Mouse (Mus musculus) lung, postnatal 4 days (tissue): Measurements from ENCODE around the gene Trim13.
"Not testable (repeated sequence)": the region's sequence is repeated elsewhere in the genome, so short reads cannot be mapped to it uniquely, and the experiment has no call there.

Experiments used
- DNase-seq, 2 experiments: peaks; one replicate each; pipeline ENCODE4 v3.0.0; 2021

The Trim13 gene

DNA sequence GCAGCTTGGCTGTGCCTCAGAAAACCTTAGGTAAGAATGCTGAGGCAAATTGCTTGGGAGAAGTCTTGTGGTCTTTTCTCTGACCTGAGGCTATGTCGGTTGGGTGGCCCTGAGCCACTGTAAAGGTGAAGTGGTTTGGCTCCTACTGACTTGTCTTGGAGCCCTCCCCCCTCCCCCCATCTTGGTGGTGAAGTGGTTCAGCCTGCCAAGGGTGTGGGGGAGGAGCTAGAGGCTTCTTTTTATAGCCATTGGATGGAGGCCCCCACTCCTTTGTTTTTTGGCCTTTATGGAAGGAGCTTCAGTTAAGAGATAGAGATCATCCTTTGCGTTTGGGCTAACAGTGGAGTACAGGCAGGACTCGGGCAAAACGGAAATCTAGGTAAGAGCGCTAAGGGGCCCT lies at the start of gene Trim13:
Trim13 (plus strand) TSS at position 280 of the 400 bp plus-strand sequence.
- DNase-seq: no peak

DNA sequence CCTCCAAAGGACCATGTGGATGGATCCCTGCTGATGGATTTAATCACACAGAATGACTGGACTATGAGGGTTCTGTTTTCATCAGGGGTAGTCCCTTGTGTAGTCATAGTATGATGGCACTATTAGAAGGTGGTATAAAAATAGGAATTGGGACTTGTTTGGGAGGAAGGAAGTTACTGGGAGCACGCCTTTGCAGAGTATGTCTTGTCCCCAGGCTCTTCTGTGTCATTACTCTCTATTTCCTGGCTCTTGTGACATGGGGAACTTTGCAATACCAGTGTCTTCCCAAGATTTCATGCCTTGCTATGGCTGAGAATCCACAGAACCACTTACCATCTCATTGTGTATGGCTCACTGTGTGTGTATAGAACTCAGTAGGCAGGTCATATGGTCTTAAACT lies 49.4 kb upstream of the Trim13 start:
- no peak for DNase-seq

DNA sequence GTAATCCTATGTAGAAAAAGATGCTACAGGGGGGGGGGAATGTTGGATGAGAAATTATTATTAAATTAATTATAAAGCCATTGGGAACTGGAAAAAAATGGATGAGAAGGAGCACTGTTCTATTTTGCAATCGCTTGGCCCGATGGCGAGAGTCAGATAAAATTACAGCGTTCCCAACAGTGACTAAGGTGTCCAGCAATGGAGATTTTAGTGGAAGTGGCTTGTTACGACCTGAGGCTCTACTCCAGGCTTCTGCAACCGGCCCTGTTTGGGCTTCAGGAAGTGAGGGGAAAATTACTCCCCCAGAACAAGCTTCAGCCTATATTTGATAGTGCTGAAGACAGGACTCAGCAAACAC lies 42.1 kb upstream of the Trim13 start:
- DNase-seq: no peak

DNA sequence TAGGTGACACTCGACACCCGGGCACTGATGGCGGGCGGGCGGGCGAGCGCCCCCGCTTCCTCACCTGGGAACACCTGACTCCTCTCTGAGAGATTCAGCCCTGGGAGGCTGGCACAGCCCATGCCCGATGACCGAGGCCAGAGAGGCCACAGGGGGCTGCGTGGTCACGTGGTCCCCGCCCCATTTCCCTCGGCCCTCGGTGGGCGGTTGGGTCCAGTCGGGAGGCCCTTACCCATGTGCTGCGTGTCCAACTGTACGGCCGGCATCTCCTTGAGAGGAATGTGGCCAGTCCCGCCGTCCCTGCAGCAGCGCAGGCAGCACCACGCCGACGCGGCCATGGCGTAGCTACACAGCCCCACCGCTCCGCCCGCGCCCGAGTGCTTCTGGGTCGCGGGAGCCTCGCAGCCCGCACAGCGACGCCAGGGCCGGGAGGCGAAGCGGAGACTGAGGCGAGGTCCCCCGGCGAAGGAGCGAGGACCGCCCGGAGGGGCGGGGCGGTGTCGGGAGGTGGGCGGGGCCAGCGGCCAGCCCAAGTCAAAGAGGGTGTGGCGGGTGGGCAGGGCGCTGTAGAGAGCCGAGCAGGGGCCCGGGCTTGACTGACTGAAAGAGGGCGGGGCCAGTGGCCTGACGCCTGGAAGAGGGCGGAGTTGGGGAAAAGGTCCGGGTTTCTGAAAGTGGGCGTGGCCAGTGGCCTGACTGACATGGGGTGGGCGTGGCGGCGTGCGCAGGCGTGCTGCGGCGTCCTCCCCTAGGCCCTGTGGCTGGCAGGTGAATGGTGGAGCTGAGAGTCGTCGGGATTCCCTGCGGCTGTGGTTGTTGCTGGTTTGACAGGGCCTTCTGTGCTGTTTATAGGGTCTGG lies 41.5 kb upstream of the Trim13 start, which contains the start of gene Spryd7:
Spryd7 (minus strand) TSS at position 598 of the 859 bp plus-strand sequence.
- peak; percentile 98 to 99 for DNase-seq

DNA sequence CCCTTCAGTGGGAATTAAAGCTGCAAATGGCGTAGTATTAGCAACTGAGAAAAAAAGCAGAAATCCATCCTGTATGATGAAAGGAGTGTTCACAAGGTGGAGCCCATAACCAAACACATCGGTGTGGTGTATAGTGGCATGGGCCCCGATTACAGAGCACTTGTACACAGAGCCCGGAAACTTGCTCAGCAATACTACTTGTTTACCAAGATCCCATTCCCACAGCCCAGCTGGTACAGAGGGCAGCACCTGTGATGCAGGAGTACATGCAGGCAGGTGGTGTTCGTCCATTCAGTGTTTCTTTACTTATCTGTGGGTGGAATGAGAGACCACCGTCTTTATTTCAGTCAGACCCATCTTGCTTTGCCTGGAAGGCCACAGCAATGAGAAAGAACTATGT lies 39.1 kb upstream of the Trim13 start:
- no peak for DNase-seq

DNA sequence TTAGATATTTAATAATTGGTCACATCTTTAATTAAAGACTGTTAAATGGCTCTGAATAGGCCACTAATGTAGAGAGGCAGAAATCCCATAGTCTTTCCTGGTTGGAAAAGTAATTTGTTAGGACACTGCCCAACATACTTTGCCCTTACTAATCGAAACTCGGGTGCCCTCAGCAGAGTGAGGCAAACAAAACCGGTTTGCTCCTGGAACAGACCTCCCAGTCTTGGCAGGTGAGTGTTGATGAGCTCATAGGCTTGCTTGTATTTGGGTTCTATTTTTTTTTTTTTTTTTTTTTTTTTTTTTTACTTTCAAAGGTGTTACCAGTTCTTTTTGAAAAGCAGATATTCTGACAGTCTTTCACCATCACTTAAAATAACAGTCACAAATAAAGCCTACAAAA lies 38.2 kb upstream of the Trim13 start:
- peak in 1 of 2 experiments; percentile 27 for DNase-seq

DNA sequence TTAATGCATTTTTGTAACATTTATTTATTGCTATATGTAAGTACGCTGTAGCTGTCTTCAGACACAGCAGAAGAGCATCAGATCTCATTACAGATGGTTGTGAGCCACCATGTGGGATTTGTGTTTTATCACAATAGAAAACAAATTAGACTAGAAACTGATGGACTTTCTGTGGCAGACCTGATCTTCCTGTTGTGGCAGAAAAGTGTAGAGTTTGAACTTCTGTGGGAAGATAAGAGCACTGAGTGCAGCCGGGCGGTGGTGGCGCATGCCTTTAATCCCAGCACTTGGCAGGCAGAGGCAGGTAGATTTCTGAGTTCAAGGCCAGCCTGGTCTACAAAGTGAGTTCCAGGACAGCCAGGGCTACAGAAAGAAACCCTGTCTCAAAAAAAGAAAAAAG lies 31.8 kb upstream of the Trim13 start:
- DNase-seq: not testable (repeated sequence)

DNA sequence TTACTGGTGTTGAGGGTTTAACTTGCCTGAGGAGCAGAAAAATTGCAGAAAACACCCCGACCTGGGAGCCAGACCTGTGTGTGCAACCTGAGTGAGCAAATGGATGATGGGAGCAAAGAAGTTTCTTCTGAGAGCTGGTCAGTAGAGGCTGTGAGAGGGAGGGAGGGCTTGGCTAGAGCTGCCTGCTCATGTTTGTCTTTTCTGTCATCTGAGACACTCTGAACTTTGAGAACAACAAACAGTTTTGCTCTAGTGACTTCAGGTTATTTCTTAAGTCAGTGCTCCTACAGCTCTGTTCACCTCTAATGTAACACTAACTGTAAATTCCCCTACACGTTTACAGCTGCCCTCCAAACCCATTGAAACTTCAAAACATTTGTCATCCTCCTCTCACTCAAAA lies 28.7 kb upstream of the Trim13 start:
- no peak for DNase-seq

DNA sequence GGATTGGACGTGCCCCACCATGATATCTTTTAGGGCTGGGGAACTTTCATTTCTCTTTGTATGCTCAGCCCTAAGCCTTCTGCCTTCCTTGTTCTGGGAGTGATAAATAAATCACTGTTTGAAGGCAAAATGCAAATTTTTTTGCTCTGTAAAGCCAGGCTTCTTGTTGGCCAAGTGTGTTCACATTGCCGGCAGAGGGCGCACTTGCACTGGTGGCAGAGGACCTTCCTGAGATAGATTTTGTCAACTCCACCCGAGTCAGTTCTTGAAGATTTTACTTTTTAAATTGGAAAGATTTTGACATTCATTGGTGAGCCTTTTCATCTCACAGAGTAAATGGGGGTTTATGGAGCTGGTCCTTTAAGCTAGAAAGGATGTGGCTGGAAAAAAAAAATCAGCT lies 26.7 kb upstream of the Trim13 start:
- DNase-seq: peak; percentile 84 to 89

DNA sequence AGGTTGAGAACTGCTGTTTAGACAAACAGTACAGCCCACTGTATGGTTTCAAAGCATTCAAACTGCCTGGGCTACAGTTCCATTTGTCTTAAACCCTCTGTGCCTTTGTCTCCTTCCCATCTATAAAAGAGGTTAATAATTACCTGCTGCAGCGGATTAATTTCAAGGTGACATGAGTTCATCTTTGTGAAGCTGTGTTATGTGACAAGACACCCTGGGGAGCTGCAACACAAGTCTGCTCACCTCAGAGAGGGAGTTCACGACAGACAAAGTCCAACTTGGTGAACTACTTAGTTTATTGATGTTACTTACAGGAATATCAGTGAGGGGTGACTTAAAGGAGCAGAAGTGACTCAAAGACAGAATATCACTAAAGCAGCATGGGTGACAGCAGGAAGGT lies 25.9 kb upstream of the Trim13 start:
- no peak for DNase-seq

DNA sequence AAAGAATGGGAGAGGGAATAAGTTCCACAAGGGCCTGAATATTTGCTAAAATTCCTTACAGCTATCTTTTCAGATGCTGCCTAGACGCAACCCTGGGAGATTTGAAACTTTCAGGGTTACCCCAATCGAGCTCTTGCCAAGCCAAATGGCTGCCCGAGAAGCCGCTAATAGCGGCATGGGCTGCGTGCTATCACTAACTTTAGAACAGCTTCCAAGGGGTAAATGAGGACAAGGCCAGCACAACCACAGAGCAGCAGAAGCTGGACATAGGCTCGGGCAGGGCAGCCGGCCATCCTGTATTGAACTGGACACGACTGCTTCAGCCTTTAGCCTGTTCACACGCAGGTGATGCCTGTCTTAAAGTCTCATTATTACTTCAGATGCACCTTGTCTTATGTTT lies 23.0 kb upstream of the Trim13 start:
- no peak for DNase-seq

DNA sequence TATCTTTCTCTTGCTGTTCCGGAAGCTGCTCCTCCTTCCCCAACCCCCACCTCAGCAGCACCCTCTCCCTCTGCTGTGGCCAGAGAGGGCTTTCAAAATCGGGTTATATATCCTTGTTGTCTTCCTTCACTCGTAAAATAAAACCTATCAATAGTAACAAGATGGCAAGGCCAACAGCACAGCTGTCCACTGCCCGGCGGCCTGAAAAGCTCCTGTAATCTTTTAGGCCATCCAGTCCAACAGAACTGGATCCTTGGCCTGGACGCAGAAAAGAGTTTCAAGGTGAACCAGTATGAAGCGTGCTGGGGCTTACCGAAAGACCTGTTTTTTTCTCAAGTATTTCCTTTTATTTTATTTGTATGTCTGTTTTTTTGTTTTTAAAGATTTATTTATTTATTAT lies 22.1 kb upstream of the Trim13 start:
- DNase-seq: no peak

DNA sequence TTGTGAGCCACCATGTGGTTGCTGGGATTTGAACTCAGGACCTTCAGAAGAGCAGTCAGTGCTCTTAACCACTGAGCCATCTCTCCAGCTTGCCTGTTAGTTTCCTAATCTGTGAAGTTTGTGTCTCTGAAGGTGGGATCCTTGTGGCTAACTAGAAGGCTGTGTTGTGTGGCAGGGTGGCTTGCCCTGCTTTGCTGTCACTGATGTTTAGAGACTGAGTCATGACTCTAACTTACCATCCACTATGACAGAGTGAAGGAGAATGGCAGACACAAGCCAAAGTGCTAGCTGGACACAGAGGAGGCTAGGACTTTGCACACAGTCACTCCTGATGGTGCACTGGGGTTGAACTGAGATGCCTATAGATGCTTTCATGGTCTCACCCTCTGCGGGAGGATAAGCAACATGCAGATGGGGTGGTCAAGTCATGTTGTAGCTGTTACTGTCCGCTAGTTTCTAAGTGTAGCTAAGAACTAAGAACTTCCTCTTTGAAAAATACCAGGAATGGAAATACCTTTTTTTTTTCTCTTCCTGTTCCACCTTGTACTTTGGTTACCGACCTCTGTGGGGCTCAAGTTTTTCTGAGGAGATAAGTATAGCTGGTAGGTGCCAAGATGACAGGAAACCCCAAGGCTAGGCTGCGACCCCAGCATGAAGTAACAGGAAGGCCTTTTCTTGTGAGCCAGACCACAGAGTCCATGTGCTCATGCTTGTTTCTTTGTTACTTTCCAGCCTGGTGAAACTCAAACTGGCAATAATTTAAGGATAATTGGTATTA lies 8.6 kb upstream of the Trim13 start:
- DNase-seq: no peak

DNA sequence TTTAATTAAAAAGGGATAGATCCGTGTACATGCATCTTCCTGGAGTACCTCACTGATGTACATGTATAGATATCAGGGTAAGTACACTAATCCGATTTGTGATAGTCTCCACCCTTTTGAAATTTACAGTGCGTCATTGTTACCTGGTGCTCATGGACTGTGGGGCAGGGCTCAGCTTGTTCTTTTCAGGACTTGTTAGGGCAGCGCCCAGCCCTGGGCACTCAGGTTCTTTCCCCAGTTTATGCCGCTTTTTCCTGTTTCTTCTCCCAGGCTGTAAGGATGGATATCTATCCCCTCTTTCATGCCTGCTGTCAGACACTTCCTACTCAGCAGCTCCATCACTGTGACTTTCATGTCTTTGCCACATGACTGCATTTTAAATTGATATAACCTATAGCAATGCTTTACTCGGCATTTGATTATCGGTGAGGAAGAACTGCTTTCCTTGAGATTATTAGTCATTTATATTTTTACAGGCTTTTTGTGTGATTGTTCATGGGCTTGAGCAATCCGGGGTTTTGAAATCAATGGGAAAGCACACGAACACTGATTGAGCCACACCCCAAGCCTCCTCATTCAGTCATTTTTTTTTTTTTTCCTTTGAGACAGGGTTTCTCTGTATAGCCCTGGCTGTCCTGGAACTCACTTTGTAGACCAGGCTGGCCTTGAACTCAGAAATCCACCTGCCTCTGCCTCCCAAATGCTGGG lies 1.2 kb upstream of the Trim13 start:
- DNase-seq: no peak

DNA sequence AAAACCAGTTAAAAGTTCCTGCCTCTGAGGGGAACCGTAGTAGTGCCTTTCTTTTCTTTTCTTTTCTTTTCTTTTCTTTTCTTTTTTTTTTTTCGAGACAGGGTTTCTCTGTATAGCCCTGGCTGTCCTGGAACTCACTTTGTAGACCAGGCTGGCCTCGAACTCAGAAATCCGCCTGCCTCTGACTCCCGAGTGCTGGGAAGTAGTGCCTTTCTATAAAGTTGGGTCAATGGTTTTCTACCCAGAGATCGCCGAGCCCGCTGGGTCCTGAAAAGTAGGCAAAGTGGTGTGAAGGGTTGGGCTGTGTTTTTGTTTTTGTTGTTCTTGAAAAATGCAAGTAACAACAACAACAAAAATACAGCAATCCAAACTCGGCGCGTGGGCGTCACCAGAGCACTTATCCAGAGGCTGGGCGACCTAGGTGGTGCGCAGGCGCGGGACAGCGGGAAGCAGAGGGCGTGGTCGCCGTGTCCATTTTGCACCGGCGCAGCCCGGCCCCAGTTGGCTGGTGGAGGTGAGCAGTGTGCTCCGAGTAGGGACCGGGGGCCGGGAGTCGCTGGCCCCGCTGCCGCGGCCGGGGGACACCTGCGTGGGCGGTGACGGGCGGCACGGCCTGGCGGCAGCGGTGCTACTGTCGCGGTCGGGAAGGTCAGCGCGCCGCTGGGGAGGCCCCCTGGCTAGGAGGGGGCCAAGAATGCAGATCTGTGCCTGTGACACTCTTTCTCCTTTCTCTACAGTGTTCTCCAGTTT lies 1.2 kb downstream of the Trim13 start:
- peak; percentile 94 for DNase-seq

DNA sequence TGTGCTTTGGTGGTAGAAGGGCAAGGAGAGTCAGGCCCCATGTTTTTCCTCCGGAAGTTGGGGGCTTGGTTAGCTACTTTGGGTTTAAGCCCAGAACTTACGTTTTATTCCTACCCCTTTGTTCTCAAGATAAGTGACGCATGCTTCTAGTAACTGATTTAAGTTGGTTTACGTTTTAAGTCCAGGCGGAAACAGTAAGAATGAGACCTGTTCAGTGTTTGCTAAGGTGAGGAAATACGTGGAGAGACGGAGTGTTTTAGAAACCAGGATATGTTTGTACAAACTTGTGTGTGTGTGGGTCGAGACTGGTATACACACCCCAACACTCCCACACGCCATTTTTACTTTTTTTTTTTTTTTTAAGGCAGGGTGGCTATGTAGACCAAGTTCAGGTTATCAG lies 3.3 kb downstream of the Trim13 start:
- no peak for DNase-seq

DNA sequence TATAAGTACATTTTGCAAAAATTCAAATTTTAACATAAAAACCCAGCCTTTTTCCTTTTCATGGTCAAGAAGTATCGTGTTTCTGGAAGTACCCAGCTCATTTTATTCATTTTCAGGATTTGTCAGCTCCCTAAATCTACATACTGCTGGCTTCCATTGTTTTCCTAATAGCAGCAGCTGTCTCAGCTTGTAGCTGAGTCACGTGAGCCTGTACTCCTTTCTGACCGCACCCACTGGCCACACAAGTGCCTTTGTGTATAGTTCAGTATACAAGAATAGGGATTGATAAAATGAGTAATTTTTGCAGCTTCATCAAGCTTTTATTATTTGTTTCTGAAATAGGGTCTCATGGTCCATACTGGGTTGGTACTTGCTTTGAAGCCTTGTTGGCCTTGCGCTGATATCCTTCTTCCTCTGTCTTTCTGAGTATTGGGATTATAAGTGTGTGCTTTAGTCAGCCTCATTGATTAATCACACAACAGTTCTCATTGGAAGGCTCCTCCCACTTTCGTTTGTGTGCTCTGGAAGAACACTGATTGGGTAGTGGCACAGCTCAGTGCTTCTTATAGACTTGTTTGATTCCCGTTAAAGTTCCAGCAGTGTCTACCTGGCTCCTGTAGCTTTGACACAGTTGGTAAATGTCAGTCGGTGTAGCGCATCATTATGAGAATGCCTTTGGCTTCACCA lies 5.2 kb downstream of the Trim13 start:
- no peak for DNase-seq

DNA sequence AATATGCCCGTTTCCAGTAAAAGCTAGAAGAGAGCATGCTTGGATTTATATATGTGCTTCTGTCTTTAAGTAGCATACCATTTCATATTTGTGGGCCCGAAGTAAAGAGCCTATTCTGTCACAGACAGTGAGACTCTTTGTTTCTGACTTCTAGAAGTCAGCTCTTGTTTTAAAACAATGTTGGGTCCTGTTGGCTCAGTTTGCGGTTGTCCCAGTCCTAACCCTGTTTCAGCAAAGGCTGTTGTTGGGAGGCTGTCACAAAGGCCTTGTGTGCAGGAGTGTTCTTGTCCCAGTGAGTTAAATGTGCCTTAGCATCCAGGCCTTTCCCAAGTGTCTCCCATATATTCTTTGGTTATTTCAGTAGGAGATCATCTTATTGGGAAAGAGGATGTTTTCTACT lies 6.0 kb downstream of the Trim13 start:
- DNase-seq: no peak

DNA sequence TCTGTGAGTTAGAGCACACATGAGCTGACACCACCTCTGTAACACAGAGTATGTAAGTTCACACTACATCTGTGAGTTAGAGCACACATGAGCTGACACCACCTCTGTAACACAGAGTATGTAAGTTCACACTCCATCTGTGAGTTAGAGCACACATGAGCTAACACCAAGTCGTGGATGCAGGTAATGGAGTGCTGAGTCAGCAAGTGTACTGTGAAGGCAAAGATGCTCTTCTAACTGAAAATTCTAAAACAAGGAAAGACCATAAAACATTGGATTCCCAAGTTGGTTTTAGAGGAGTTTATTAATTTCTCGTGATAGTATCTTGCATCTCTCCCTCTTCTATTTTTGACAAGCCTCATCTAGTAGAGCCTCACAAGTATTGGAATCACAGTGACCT lies 8.0 kb downstream of the Trim13 start:
- not testable (repeated sequence) for DNase-seq

DNA sequence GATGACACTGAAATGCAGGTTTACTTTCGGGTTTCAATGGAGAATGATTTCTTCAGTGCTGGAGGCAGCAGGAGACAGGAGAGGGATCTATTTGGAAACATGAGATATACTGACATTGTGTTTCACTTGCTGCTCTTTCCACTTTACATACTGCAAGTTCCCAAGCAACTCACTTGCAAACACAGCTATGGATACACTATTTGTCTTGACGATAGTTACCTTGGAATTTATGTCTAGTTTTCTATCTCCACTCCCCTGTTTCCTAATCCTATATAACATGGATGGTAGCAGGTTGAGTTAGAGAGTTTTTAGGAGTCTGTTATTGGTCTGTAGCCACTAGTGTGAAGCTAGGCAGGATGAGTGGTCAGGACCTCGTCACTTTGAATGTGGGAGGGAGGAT lies 9.1 kb downstream of the Trim13 start, which contains the start of gene Kcnrg:
Kcnrg (plus strand) TSS at position 301 of the 400 bp plus-strand sequence.
- DNase-seq: no peak

DNA sequence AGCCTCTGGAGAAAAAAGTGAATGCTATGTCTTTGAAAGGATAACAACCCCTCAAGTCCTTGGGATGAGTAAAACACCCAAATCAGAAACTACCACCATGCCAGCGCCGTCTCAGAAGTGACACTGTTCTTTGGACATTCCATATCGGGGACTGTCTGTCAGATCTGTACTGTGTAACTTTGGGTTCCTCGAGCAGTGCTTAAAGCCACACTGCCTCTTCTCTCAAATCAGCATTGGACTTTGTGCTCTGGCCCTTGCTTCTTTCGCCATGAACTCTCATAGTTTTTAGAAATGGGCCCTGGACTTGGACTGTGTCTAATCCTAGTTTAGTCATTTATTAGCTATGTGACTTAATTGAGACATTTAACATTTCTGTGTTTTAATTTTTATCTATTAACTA lies 13.7 kb downstream of the Trim13 start:
- no peak for DNase-seq

DNA sequence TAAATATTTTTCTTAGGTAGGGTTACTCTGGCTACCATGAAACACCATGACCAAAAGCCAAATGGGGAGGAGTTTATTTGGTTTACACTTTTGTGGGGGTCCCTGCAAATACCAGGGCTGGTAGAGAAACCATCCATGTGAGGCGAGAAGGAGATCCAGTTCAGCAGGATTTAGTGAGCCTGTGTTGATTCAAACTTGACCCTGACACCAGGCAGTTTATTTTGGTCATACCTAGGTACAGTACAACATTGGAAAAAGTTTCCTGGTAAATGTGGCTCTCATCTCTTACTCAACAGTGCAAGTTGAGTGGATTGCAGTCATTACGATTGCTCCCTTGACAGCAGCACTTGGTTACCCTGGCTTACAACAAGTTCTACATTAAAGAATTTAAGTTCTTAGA lies 15.3 kb downstream of the Trim13 start:
- no peak for DNase-seq
